Mouse (Mus musculus): ENCODE data around the gene Nfatc4.
A peak's percentile ranks its signal among the peaks of the same experiment; 100 is the strongest.

Nfatc4 gene

DNA sequence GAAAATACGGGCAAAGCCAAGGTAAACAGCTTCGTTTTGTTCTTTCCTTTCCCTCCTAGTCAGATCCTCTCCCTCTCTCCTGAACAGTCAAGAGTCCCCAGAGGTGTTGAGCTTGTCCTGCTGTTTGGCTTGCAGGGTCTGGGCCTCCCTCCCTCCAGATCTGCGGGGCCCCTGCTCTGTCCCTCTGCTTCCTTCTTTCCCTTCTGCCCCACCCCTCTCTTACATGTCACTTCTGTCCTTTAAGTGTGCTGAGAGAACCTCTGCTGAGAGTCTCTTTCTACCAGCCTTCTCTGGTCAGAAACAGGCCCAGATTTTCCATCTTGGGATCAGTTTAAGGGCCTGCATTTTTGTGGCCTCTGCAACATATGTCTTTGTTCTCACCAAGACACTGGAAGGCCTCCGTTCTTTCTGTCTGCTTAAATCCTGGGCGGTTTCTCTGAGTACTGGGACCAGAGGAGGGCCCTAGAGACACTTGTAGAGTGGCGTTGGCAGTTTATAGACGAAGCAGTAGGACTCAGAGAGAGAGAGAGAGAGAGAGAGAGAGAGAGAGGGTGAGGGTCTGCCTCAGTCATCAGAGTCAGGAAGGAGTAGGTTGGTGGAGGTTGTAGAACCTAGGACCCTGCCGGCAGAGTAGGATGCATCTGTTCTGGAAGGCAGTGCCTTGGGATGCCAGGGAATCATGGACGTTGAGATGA is 31.6 kb downstream of the Nfatc4 start:
- DNase-seq: no peak

DNA sequence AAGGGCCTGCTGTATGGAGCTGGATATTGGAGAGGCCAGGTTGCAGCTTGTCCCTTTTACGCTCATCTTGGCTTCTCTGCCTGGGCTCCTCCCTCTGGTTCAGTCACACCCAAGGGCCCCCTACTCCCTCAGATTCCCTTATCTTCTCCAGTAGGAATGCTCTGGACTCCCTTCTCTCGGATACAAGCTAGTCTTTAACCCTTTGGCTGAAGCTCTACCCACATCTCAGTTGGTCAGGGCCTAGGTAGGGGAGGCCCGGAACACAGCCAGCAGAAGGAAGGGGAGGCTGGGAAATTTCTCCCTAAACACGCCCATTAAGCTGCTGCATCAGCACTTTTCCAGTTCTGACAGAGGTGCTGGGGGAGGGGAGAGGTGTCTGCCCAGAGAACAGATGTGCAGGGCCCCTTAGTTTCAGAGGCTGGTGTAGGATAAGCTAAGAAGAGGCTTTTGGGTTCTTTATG is 32.2 kb downstream of the Nfatc4 start:
- peak; percentile 77 for DNase-seq

DNA sequence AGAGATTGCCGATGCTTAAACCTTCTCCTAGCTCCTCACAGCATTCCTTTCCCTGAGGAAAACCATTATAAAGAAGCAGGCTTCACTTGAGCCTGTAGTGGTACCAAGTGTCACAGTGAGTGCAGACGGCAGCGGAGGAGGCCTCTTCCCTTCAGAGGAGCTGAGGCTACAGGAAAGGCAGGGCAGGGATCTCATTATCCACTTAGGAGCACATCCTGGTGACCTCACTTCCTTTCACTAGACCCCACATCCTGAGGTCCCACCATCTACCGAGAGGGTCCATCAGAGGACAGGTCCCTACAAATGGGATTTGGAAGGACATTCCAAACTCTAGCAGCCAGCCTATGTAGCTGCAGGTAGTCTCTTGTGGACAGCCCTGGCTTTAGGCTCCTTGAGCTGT is 34.6 kb downstream of the Nfatc4 start:
- no peak for DNase-seq

DNA sequence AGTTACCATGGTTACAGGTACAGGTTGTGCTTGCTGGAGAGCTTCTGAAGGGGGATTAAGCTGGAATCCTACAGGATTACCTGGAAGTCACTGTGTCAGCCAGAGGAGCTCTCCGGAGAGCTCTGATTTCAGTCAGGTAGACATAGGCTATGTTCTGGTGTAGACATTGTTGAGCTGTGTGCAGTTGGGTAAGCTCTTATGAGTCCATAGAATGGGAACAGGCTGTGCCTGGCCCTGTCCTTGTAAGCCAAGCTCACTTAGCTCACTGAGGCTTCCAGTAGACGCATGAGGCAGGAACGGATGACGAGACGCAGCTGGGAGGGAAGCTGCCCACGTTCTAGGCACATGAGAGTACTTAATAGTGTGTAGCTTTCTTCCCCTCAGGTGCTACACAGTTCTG is 39.2 kb downstream of the Nfatc4 start:
- no peak for DNase-seq

DNA sequence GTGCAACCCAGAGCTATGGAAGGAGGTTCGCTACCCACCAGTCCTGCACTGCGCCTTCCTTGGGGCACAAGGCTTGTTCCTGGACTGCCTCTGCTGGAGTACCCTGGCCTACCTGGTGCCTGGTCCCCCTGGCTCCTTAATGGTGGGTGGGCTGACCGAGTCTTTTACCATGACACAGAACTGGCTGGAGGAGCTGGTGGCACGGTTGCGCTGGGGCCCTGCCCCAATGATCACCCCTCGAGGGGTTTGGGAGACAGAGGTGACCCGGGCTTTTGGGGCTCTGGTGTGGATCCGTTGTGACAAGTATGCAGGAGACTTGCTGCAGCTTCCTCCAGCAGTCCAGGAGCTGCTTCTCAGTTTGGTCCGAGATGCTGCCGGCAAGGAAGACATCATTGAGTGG is 40.0 kb downstream of the Nfatc4 start:
- no peak for DNase-seq

DNA sequence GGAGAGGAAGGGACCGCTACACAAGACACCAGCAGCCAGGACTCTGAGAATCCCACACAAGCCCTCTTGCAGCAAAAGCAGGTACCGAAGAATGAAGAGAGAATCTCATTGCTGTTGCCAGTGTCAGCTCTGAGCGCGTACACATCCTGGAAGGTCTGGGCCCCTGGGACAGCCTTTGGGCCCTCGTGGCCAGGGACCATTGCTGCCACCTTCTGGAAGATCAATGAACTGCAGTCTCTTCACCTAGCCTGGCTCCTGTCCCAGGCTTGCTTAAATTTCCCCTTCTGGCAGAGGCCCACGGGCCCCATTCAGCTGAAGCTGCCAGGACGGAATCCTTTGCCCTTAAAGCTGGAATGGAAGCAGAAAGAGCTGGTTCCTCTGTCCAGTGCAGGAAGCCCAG is 40.8 kb downstream of the Nfatc4 start:
- peak; percentile 86 for DNase-seq

DNA sequence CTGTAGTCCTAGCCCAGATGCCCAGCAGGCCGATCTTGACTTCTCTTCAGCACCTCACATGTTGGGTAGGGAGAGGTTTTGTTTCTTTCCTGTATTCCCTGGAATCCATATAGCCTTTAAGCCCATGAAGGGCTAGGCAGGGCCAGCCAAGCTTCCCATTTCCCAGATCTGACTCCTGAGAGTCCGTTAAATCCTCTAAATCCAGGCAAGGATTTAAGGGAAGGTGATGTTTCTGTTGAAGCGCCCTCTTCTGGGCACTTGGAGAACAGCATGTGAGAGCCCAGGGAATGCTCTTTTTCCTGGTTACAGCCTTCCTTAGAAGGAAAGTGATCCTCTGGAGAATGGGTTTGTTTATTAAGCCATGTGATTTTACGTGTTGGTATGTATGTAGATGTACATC is 44.0 kb downstream of the Nfatc4 start:
- DNase-seq: peak; percentile 81

DNA sequence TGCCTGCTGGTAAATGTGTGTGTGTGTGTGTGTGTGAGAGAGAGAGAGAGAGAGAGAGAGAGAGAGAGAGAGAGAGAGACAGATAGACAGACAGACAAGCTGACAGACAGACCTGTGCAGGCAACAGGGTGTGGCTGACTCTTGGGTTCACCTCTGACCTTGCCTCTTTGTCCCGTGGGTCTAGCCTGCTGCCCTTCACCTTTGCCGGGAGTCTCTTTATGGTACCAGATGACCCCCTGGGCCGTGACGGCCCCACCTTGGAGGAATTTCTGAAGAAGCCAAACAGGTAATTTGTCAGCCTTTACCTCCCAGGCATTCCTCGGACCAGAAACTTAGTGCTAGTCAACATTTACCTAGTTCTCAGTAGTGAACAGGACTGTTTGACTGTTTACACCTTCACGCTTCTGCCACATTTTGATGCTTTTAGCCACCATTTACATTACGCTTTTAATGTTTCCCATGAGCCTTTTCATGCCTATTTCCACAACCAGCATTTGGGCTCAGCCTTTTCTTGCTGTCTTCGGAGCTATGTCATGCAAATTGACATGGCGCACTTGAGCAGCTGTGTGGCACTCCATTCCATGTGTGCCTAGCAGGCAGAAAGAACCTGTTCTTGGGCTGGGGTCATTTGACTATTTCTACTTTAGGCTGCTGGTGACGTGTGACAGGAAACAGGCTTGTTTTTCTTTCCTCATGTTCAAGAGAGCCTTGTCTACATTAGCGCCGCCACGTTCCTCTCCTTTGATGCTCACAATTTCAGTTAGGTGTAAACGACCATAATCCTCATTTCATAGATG is 45.5 kb downstream of the Nfatc4 start:
- DNase-seq: no peak

DNA sequence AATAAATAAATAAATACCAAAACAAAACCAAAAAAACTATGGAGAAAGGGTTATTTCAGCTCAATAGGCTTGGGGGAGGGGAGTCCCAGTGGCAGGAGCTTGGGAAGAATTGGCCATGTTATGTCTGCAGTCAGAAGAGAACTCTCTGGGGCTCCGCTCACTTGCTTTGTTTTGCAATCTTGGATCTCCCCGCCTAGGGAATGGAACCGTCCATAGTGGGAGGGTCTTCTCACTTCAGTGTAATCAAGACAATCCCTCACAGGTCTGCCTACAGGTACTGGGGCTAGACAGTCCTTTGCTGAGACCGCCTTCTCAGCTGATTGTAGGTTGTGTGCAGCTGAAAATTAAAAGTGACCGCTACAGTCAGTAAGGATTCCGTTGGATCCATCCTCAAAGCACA is 46.6 kb downstream of the Nfatc4 start:
- DNase-seq: no peak

DNA sequence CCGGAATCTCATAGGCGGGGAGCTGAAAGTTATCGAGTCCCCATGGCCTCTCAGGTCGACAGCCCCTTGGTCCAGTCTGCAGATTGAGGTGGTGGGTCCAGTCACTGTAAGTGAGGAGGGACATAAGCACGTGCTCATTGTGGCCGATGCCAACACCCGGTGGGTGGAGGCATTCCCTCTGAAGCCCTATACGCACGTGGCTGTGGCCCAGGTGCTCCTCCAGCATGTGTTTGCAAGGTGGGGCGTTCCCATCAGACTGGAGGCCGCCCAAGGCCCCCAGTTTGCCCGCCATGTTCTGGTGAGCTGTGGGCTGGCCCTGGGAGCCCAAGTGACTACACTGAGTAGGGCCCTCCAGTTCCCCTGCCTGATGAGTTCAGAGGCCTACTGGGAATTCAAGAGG is 49.1 kb downstream of the Nfatc4 start:
- DNase-seq: no peak

DNA sequence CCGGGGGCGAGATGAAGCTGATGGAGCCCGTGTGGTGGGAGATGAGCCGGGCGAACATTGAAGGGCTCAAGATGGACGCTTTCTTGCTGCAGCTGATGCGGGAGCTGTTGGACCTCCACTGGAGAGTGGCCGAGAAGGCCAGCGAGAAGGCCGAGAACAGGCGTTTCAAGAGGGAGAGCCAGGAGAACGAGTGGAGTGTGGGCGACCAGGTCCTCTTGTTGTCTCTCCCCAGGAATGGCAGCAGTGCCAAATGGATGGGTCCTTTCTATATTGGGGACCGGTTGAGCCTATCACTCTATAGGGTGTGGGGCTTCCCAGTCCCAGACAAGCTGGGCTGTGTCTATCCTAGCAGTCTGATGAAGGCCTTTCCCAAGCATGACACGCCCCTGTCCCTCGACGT is 49.6 kb downstream of the Nfatc4 start:
- no peak for DNase-seq

DNA sequence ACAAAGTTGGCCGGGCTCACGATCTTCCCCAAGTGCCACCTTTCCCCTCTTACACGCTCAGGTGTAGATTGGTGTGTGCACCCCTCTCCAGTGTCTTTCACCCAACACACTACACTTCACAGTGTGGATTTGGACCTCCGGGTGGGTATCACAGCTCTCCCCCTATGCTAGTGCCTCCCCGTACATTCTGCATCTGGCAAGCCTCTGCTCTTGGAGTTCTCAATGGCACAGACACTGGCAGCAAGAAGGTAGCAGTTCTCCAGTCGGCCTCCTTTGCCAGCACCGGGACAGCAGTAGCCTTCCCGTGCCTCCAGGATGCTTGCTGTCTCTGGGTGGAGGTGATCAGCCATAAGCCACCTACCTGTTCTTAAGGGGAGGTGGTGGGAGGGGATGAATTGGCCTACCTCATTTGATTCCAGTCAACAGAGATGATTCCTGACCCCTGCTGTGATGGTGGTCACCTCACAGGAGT is 50.3 kb downstream of the Nfatc4 start:
- DNase-seq: no peak

DNA sequence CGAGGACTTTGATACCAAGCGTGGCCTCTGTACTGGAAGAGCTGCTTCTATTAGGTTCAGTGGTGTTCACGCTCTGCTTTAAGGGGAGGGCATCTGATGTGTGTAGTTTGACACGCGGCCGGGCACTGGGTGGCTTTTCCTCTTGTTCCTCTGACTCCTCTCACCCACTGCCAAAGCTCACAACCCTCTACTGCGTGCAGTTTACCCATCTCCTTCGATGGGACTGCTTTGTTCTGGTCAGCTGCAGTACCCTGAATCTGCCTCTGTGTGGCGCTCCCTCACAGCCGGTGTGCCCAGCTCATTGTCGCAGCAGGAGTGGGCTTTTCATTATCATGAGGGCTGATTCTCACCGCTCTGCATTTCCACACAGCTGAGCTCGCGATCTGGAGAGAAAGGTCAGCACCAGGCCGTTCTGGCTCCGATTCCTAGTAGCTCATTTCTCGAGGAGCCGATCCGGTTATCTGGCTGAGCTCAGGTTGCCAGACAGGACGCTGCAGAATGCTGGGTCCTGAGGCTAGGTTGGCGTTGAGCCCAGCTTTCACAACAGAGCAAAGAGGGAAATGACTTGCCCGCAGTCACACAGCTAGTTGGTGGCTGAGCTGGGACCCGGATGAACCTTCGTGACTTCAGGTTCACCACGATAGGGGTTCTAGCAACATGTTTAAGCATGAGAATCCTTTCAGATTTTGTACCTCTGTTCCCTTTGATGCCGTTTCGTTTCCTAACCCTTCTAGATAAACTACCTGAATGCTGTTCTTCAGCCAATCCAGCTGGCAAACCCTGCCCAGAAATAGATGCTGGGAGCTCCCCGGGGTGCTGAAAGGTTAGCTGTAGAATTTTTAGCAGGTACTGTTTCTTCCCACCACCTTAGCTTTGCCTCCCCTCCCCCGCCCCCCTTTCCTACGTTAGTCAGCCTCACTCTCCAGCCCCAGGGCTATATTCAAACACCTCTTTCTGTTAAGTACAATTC is 51.1 kb downstream of the Nfatc4 start:
- peak; percentile 86 for DNase-seq

DNA sequence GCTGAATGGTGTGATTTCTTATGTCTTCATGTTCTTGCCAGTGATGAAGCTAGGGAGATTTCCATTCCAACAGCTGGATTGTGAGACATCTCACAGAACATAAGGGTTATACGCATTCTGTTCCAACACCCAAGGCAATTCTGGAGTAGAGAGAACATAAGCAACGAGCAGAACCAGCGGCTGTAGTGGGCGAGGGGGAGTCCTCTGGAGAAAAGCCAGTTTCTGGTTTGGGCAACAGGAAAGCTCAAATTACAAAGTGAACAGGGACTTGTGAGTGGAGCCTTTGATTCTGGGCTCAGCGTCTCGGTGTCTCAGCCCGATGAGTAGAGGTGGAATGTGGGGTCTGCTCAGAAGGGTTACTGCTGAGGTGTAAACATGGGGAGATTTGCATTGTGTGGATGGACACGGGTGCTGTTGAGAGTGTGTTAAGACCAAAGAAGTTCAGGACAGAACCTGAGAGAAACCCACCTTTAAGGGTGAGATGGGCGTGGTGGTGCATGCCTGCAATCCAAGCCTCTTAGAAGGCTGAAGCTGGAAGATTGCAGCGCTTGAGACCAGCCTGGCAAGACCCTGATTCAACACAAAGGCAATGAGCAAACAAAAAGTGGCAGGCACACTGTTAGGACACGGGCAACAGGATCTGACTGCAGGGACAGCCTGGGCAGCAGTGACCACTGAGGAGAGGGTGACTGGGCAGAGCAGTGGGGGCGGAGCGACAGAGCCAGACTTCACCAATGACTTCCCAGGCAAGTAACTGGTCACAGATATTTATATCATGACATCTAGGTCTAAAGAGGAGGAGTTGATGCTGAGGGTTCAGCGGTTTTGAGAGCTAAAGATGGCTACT is 54.7 kb downstream of the Nfatc4 start:
- no peak for DNase-seq

DNA sequence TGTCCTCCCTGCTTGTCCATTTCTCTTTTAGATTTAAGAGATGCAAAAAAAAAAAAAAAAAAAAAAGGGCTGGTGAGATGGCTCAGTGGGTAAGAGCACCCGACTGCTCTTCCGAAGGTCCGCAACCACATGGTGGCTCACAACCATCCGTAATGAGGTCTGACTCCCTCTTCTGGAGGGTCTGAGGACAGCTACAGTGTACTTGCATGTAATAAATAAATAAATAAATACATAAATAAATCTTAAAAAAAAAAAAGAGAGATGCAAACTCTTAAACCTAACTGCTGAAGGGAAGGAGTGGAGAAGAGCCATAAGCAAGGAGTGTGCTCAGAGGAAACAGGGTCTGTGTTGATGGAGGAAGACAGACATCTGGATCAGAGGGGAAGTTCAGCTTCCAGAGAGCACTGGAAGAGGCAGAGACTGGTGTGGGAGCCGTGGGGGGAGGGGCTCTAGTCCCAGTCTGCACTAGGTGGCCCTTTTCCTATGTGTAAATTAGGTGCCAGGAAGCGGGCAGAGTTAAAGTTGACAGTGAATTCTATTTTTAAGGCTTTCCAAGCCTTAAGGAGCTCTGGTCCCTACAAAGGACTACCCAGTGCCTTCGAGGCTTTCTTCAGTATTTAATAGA is 55.5 kb downstream of the Nfatc4 start:
- DNase-seq: no peak

DNA sequence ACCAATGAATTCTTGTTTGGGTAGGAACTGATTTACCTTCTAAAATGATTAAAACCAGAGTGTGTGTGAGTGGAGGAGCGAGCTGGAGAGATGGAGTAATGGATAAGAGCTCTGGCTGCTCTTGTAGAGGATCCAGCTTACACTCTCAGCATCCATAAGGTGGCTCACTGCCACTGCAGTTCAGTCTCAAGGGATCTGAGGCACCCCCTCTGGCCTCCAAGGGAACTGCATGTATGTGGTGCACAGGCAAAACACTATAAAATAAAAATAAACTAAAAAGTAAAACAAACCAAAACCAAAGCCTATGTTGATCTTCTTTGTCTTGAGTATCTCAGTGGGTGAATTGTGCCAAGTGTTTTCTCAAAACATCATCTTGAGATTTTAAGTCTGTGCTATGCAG is 56.7 kb downstream of the Nfatc4 start:
- DNase-seq: peak; percentile 92

DNA sequence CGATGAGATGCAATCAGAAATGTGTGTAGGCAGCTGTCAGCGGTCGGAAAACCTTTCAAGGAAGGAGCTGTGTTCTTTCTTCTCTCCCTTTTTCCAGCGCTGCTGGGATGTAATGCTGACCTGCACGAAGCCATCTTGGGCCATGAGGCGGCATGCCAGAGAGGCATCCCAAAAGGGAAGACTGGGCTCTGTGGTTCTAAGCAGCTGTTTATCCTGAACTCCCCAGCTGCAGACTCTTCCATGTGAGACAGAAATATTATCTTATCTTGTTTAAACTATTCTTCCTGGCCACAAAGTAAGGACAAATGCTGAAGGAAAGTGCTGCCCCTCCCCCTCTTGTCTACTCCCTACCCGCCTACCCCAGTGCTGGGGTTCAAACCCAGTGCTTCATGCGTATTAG is 58.0 kb downstream of the Nfatc4 start:
- DNase-seq: no peak

DNA sequence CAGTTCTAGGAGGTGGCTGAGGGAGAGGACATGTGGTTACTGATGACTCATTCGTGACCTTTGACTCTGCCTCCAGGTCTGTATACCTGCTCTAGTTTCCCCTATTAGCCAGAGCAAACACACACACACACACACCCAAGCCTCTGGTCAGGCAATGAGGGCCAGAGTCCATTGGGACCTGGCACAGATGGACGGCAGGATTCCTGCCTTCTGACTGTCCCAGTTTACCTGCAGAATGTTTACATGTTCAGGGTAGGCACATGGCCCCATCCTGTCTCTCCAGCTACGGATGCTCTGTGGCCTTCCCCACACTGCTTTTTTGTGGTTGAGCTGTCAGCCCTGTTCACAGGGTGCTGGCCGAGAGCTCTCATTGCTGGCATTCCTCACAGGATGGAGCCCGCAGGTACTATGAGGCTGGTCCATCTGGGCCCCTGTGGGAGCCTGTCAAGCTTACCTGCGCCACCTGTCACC is 59.3 kb downstream of the Nfatc4 start:
- no peak for DNase-seq

DNA sequence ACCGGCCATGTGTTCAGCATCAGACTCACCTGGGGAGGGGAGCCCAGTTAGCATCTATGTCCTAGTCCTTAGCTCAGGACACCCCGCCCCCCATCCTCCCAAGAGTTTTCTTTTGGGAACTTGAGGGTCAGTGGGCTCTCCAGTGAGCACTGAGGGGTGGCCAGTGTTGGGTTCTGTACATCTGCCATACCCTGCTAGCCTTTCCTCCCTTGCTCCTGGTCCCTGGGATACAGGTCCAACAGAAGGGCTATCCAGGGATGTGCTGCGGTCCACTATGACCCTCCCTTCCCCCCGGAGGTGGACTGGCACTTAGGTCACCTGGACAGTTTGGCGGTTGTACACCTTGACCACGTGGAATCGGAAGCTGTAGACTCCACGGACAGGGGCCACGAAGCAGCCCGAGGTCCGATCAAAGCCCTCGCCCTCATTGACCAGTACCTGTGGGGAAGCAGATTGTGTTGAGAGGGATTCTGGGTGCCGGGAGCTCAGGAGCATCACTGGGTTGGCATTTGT is 60.3 kb downstream of the Nfatc4 start:
- no peak for DNase-seq
